26 mouse cellular contexts compared by ENCODE assay signal in genomic region chr7:29101286-29102017, GRCm38 (mm10).
"Had no signal": no experiment of that assay in that cellular context is flagged by ENCODE, and none has a peak within 500 bp of the region (broad histone marks: within the 10 kb centered on the region; RNA-seq: fewer than 3 reads in every experiment).

No protein-coding gene starts in this region.

- H3K27ac ChIP-seq: heart, adult 2 months; hindbrain, embryonic 10.5 days; hindbrain, embryonic 12.5 days; hindbrain, embryonic 14.5 days; kidney, embryonic 15.5 days; kidney, postnatal 0 days; limb, embryonic 13.5 days; limb, embryonic 15.5 days; liver, embryonic 12.5 days; liver, embryonic 14.5 days had no signal

- ATAC-seq: hindbrain, embryonic 16.5 days; inflammation-experienced regulatory T-cells, adult 6 months; liver, embryonic 12.5 days had no signal

- H3K36me3 ChIP-seq: hindbrain, embryonic 10.5 days; hindbrain, embryonic 12.5 days; kidney, embryonic 15.5 days; limb, embryonic 15.5 days; liver, embryonic 12.5 days had no signal

- H3K4me3 ChIP-seq: heart, adult 2 months; hindbrain, embryonic 10.5 days; hindbrain, embryonic 12.5 days; kidney, embryonic 15.5 days; limb, embryonic 13.5 days; limb, embryonic 15.5 days; liver, embryonic 12.5 days had no signal

- H3K9ac ChIP-seq: hindbrain, embryonic 12.5 days; hindbrain, embryonic 14.5 days; kidney, embryonic 15.5 days; limb, embryonic 13.5 days; limb, embryonic 15.5 days; liver, embryonic 12.5 days; liver, embryonic 14.5 days had no signal

- H3K27me3 ChIP-seq: hindbrain, embryonic 12.5 days; kidney, embryonic 15.5 days; limb, embryonic 13.5 days; limb, embryonic 15.5 days; liver, embryonic 12.5 days had no signal

- DNase-seq: gastrocnemius, postnatal 14 days; gastrocnemius, postnatal 36 days; heart, adult 11 months; heart, adult 2 months; heart, postnatal 10 days; heart, postnatal 4 days; kidney, adult 11 months; kidney, adult 2 months; kidney, adult 9 months; kidney, postnatal 14 days; kidney, postnatal 36 days; layer of hippocampus, adult 9-11 months; layer of hippocampus, postnatal 36 days; left cerebral cortex, postnatal 4 days had no signal

- H3K9me3 ChIP-seq: hindbrain, embryonic 12.5 days; kidney, embryonic 15.5 days; limb, embryonic 13.5 days; limb, embryonic 15.5 days; liver, embryonic 12.5 days had no signal

- H3K4me1 ChIP-seq: hindbrain, embryonic 12.5 days; kidney, embryonic 15.5 days; limb, embryonic 13.5 days; limb, embryonic 15.5 days; liver, embryonic 12.5 days had no signal

- H3K4me2 ChIP-seq: heart, embryonic 11.5 days; hindbrain, embryonic 12.5 days; hindbrain, embryonic 14.5 days; kidney, embryonic 15.5 days; limb, embryonic 13.5 days; limb, embryonic 15.5 days; liver, embryonic 12.5 days had no signal
